Mouse (Mus musculus) embryonic fibroblast, embryonic 13.5 days (primary cell): ENCODE data around the gene Tspan9.

Source experiments
- CTCF ChIP-seq: IDR thresholded peaks from 2 replicates; pipeline ENCODE4 v1.5.1; 2011; ENCODE audit warnings: mild to moderate bottlenecking, control low read depth, low read length, moderate library complexity, borderline replicate concordance; ENCODE audit not compliant: insufficient read depth
- POLR2A ChIP-seq: IDR thresholded peaks from 2 replicates; pipeline ENCODE4 v1.6.1; 2011; ENCODE audit warnings: low read depth, mild to moderate bottlenecking, control low read depth, low read length, moderate library complexity

DNA sequence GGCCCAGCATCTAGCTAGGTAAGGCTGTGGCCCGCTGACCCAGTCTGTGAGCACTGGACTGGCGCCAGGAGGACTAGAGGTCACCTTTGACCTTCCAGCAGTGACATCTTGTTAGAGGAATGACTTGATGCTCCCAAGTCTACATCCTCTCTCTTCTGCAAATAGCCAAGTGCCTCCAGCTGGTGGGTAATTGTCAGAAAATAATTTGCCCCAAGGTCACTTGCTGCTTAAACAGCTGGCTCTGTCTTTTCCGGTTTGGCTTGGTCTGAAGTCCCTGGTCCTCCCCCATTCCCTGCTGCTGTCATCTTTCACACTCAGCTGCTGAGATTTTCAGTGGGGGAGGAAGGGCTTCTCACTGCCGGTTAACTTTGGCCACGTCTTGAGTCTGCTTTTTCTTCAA lies 210.7 kb downstream of the Tspan9 start:
- TF ChIP-seq CTCF (no peak), POLR2A (no peak)
